Mouse (Mus musculus): ENCODE measurements around the gene Rbck1. TPM values are rescaled to one million over a fixed set of nuclear protein-coding genes. Genes with fewer than 3 reads are reported as not detected.
"Not testable (repeated sequence)": the region's sequence is repeated elsewhere in the genome, so short reads cannot be mapped to it uniquely, and the experiment has no call there.

Rbck1 gene
- total RNA-seq, 1 experiment from 2014 or later, result 70.2 TPM

DNA sequence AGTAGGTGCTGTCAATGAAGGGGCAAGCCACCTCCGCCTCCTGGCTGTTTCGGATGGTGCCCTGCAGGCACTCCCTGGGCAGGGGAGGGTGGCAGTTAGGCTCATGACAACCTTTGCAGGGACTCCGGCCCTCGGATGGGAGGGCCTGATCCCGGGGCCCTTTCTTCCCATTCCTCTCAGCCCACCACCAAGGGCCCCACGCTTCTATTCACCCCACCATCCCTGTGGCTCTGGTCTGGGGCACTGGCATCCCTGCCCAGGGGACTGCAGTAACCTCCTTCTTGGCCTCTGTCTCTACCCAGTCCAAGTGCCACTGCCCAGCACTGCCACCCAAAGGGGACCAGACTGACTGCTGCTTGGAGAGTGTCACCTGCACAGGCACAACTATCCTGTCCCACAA is 10.3 kb downstream of the Rbck1 start:
- no peak for ATAC-seq (replicated peaks in 1 of 2; ENCODE audit: insufficient read depth in 1 of 2, low FRiP score in 2 of 2, low TSS enrichment in 1 of 2, low read depth in 1 of 2, poor library complexity in 2 of 2, severe bottlenecking in 2 of 2)

GRCm38 (mm10) chr2:152321558-152321957 is 10.9 kb downstream of the Rbck1 start:
- no peak for ATAC-seq (replicated peaks in 1 of 2; ENCODE audit: insufficient read depth in 1 of 2, low FRiP score in 2 of 2, low TSS enrichment in 1 of 2, low read depth in 1 of 2, poor library complexity in 2 of 2, severe bottlenecking in 2 of 2)

DNA sequence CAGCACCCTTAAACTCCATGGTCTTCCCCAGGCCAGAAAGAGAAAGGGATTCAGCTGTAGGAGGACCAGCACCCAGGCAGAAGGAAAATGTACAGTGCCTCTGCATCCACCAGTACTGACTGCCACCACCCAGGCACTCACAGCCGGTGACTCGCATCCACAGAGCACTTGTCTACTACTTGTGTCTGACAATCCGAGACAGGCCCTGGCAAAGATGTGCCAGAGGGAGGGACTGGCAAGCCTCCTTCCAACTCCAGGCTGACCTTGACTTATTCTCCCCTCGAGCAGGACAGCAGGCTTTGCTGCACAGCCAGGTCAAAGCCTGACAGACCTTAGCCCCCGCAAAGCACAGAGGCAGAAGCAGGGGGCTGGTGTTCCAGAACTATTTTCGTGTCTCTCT is 15.4 kb downstream of the Rbck1 start:
- no peak for ATAC-seq (replicated peaks in 1 of 2; ENCODE audit: insufficient read depth in 1 of 2, low FRiP score in 2 of 2, low TSS enrichment in 1 of 2, low read depth in 1 of 2, poor library complexity in 2 of 2, severe bottlenecking in 2 of 2)

GRCm38 (mm10) chr2:152313926-152314325 is 18.5 kb downstream of the Rbck1 start:
- ATAC-seq (replicated peaks in 1 of 2; ENCODE audit: insufficient read depth in 1 of 2, low FRiP score in 2 of 2, low TSS enrichment in 1 of 2, low read depth in 1 of 2, poor library complexity in 2 of 2, severe bottlenecking in 2 of 2), result no peak

DNA sequence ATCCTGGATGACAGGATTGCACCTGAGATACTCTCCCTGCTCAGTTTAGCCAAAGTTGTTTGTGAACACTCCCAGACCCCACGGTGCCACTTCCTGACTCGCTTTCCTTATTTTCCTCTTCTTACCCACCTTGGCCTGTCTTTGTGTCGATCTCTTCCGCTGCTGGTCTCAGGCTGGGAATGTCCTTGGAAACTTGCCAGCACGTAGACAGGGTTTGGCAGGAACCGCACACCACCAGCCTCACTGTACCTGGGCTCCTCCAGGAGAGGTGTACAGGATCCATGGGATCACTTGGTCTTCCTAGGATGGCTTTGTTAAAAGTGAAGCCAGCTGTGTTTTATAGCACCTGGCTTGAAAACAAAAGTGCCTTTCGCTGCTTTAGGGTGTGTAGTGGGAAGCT is 19.5 kb downstream of the Rbck1 start:
- ATAC-seq (replicated peaks in 1 of 2; ENCODE audit: insufficient read depth in 1 of 2, low FRiP score in 2 of 2, low TSS enrichment in 1 of 2, low read depth in 1 of 2, poor library complexity in 2 of 2, severe bottlenecking in 2 of 2), result no peak

DNA sequence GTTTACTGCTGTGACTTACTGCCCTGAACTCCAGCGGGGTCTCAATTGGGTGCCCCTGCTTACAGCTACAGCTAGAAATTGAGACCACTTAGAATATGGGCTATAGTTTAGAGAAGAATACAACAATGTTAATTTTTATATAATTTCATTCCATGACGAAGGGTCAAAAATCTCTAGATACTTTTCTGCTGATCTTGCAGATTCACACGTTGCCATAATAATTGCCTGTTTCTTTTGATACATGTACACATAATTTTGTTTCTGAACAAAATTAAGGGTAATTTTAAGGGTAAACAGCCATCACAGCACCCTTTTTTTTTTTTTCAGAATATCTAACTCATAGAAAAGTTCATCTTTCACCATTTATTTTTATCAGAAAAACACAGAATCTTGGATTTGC is 25.3 kb downstream of the Rbck1 start:
- ATAC-seq (replicated peaks in 1 of 2; ENCODE audit: insufficient read depth in 1 of 2, low FRiP score in 2 of 2, low TSS enrichment in 1 of 2, low read depth in 1 of 2, poor library complexity in 2 of 2, severe bottlenecking in 2 of 2), result no peak

GRCm38 (mm10) chr2:152305480-152305879 is 27.0 kb downstream of the Rbck1 start:
- ATAC-seq (replicated peaks in 1 of 2; ENCODE audit: insufficient read depth in 1 of 2, low FRiP score in 2 of 2, low TSS enrichment in 1 of 2, low read depth in 1 of 2, poor library complexity in 2 of 2, severe bottlenecking in 2 of 2), result no peak

- ATAC-seq (replicated peaks in 1 of 2; ENCODE audit: insufficient read depth in 1 of 2, low FRiP score in 2 of 2, low TSS enrichment in 1 of 2, low read depth in 1 of 2, poor library complexity in 2 of 2, severe bottlenecking in 2 of 2), result no peak
Measured at GRCm38 (mm10) chr2:152303781-152304180, 28.7 kb downstream of the Rbck1 start.

- ATAC-seq (replicated peaks in 1 of 2; ENCODE audit: insufficient read depth in 1 of 2, low FRiP score in 2 of 2, low TSS enrichment in 1 of 2, low read depth in 1 of 2, poor library complexity in 2 of 2, severe bottlenecking in 2 of 2), result no peak
Measured at GRCm38 (mm10) chr2:152302862-152303261, 29.6 kb downstream of the Rbck1 start.

DNA sequence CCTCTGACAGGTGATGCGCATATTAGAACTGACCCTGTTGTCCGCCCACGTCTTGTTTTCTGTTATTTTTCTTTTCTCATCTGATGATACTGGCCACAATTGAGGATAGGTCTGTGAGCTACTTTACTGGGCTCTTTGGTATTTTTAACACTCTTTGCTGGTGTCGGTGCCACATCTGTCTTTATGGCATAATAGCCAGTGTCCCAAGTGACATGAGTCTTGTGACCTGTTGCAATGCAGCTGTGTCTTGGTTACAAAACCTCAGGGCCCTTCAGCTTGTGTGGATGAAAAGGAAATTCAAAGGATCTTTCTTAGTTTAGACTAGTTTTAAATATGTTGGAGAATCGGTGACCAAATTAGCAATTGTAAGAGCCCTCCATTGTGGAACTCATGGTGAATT is 37.9 kb downstream of the Rbck1 start:
- ATAC-seq (replicated peaks in 1 of 2; ENCODE audit: insufficient read depth in 1 of 2, low FRiP score in 2 of 2, low TSS enrichment in 1 of 2, low read depth in 1 of 2, poor library complexity in 2 of 2, severe bottlenecking in 2 of 2), result peak in 1 of 2 experiments; percentile 9; a peak in 1 of 4 replicates

DNA sequence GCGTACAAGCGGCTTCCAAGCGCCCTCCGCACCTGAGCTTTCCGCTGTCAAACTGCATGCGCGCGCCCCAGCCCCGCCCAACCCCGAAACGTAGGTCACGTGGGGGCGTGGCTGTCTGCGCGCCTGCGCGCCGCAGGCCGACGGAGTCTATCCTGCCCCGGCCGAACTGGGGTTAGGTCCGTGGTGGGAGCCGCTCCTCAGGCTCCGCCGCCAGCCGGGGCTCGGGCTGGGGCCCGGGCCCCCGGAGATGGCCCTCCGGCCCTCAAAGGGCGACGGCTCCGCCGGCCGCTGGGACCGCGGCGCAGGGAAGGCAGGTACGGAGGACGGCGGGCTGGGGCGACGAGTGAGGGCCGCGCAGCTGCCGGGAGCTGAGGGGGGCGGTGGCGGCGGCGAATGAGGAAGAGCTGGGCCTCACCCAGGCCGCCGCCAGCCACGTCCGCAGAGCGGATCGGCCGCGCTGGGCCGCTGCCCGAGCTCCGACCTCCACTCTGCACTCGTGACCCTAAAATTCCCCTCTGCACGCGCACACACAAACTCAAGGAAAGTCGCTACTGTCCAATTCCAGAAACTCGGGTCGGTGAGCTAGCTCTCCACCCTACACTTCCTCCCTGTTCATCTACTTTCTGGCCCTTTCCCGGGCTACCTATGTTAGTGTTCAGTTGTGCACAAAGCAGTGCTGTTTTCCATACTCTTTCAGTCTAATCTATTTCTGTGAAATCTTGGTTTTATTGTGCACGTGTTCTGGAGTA is 38.6 kb downstream of the Rbck1 start, which contains the start of gene Tbc1d20:
Gene Tbc1d20 (plus strand): TSS at position 102 of the 749 bp plus-strand sequence.
- peak; percentile 81 to 84 for ATAC-seq (replicated peaks in 1 of 2; ENCODE audit: insufficient read depth in 1 of 2, low FRiP score in 2 of 2, low TSS enrichment in 1 of 2, low read depth in 1 of 2, poor library complexity in 2 of 2, severe bottlenecking in 2 of 2)

- ATAC-seq (replicated peaks in 1 of 2; ENCODE audit: insufficient read depth in 1 of 2, low FRiP score in 2 of 2, low TSS enrichment in 1 of 2, low read depth in 1 of 2, poor library complexity in 2 of 2, severe bottlenecking in 2 of 2), result peak in 1 of 2 experiments; percentile 18; a peak in 1 of 4 replicates
Measured at GRCm38 (mm10) chr2:152293179-152293726, 39.2 kb downstream of the Rbck1 start.

DNA sequence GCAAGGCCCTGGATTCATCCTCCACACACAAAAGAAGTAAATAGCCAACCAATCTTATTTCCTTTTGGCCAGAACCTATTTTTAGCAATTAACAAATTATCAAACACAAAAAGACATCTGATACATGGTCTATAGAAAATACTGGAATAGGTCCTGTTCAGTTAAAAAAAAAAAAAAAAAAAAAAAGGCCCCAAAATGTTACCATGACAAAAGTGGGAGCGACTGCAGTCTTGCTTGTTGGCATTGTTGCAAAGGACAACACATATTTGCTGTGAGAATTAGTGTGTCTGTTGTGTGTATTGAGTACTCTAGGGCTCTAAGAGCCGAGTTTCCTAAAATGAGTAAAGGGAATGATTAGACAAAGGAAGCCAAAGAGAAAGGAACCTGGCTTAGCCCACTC is 40.0 kb downstream of the Rbck1 start:
- ATAC-seq (replicated peaks in 1 of 2; ENCODE audit: insufficient read depth in 1 of 2, low FRiP score in 2 of 2, low TSS enrichment in 1 of 2, low read depth in 1 of 2, poor library complexity in 2 of 2, severe bottlenecking in 2 of 2), result no peak

DNA sequence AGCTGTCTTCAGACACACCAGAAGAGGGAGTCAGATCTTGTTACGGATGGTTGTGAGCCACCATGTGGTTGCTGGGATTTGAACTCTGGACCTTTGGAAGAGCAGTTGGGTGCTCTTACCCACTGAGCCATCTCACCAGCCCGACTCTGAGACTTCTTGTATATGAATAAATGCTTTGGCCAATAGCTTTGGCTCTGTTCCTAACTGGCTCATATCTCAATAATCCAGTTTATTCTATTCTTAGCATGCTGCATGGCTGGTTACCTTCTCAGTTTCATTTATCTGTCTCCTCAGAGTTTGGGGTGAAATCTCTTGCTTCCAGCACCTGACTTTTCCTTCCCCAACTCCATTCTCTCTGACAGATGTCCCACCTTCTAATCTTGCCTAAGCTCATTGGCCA is 42.8 kb downstream of the Rbck1 start:
- ATAC-seq (replicated peaks in 1 of 2; ENCODE audit: insufficient read depth in 1 of 2, low FRiP score in 2 of 2, low TSS enrichment in 1 of 2, low read depth in 1 of 2, poor library complexity in 2 of 2, severe bottlenecking in 2 of 2), result not testable (repeated sequence)

DNA sequence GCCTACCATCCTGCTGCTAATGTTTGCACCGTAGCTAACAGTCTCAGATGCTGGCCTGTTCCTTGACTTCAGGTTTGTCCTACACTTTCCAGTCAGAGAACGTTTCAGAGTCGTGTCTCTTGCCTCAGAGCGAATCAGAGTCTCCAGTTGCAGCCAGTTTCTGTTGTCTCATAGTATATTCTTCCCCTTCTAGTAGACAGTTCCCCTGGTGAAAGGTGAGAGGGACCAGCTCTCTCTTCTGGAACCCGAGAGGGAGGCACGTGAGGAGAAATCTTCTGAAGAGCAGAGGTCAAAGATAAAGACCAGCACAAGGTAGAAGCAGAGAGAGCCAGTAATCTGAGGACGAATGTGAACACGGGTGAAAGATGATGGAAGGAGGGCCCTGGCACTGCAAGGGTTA is 44.4 kb downstream of the Rbck1 start:
- ATAC-seq (replicated peaks in 1 of 2; ENCODE audit: insufficient read depth in 1 of 2, low FRiP score in 2 of 2, low TSS enrichment in 1 of 2, low read depth in 1 of 2, poor library complexity in 2 of 2, severe bottlenecking in 2 of 2), result no peak

DNA sequence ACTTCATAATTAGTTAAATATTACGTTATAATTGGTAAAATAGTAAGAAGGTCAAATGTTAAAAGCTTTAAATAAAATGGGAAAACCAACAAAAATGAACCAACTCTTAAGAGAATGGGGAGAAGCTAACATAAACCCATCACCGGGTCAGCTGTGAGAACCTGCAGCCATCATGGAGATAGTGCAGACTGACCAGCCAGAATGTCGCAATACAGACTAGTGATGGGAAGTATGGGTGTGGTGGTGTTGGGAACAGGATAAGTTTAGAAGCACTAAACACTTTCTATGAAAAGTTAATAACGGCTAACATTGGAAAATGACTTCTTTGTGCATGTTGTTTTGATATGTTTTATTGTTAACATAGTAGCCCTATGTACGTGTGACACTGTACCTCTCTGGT is 44.9 kb downstream of the Rbck1 start:
- ATAC-seq (replicated peaks in 1 of 2; ENCODE audit: insufficient read depth in 1 of 2, low FRiP score in 2 of 2, low TSS enrichment in 1 of 2, low read depth in 1 of 2, poor library complexity in 2 of 2, severe bottlenecking in 2 of 2), result no peak

GRCm38 (mm10) chr2:152281407-152281806 is 51.0 kb downstream of the Rbck1 start:
- ATAC-seq (replicated peaks in 1 of 2; ENCODE audit: insufficient read depth in 1 of 2, low FRiP score in 2 of 2, low TSS enrichment in 1 of 2, low read depth in 1 of 2, poor library complexity in 2 of 2, severe bottlenecking in 2 of 2), result no peak

GRCm38 (mm10) chr2:152273639-152274038 is 58.8 kb downstream of the Rbck1 start:
- ATAC-seq (replicated peaks in 1 of 2; ENCODE audit: insufficient read depth in 1 of 2, low FRiP score in 2 of 2, low TSS enrichment in 1 of 2, low read depth in 1 of 2, poor library complexity in 2 of 2, severe bottlenecking in 2 of 2), result no peak

Measured in hematopoietic stem cell, adult 5-6 weeks (primary cell).